Mouse (Mus musculus) hindbrain, embryonic 12.5 days (tissue): ENCODE data around the gene Irf5. TPM values are rescaled to one million over a fixed set of nuclear protein-coding genes. Genes with fewer than 3 reads are reported as not detected.

Experiments
- ATAC-seq: fragments of 200-750 bp; cut with Nextera tagmentation; 2 replicates; pipeline ENCODE4 v1.8.0; 2017; ENCODE audit warnings: moderate TSS enrichment; ENCODE audit not compliant: low FRiP score
- H3K27ac ChIP-seq: fragments of 300-500 bp; sonication (generic); 2 replicates; pipeline ENCODE4 v1.5.1; 2016; ENCODE audit warnings: mild to moderate bottlenecking
- H3K27me3 ChIP-seq: fragments of 300-500 bp; sonication (generic); 2 replicates; pipeline ENCODE4 v1.6.1; 2016; ENCODE audit warnings: mild to moderate bottlenecking
- H3K36me3 ChIP-seq: fragments of 300-500 bp; sonication (generic); 2 replicates; pipeline ENCODE4 v1.6.1; 2016; ENCODE audit warnings: mild to moderate bottlenecking
- H3K4me1 ChIP-seq: fragments of 300-500 bp; sonication (generic); 2 replicates; pipeline ENCODE4 v1.6.1; 2016
- H3K4me2 ChIP-seq: fragments of 300-500 bp; sonication (generic); replicated peaks from 2 replicates; pipeline ENCODE4 v1.6.1; 2016; ENCODE audit warnings: mild to moderate bottlenecking
- H3K4me3 ChIP-seq: fragments of 300-500 bp; sonication (generic); 2 replicates; pipeline ENCODE4 v1.5.1; 2016; ENCODE audit warnings: mild to moderate bottlenecking
- H3K9ac ChIP-seq: fragments of 300-500 bp; sonication (generic); 2 replicates; pipeline ENCODE4 v1.6.1; 2016; ENCODE audit warnings: mild to moderate bottlenecking, moderate library complexity
- H3K9me3 ChIP-seq: fragments of 300-500 bp; sonication (generic); replicated peaks from 2 replicates; pipeline ENCODE4 v1.6.1; 2016; ENCODE audit warnings: mild to moderate bottlenecking
- WGBS: fragments of 180-500 bp; shearing (Covaris S2); methylation state at CpG from one replicate; pipeline ENCODE4 v1.1.7; 2016; 5-methylcytosine and 5-hydroxymethylcytosine counted together
- polyA plus RNA-seq: library from polyadenylated mRNA; unstranded; fragments of >200 nt; fragmentation: Nextera tagmentation; extraction: Ambion mirVana; gene quantifications from 2 replicates; pipeline ENCODE4 v1.2.1, GENCODE M21; 2016

The Irf5 gene
- 2.9 and 3.2 TPM in 2 replicates for polyA plus RNA-seq

DNA sequence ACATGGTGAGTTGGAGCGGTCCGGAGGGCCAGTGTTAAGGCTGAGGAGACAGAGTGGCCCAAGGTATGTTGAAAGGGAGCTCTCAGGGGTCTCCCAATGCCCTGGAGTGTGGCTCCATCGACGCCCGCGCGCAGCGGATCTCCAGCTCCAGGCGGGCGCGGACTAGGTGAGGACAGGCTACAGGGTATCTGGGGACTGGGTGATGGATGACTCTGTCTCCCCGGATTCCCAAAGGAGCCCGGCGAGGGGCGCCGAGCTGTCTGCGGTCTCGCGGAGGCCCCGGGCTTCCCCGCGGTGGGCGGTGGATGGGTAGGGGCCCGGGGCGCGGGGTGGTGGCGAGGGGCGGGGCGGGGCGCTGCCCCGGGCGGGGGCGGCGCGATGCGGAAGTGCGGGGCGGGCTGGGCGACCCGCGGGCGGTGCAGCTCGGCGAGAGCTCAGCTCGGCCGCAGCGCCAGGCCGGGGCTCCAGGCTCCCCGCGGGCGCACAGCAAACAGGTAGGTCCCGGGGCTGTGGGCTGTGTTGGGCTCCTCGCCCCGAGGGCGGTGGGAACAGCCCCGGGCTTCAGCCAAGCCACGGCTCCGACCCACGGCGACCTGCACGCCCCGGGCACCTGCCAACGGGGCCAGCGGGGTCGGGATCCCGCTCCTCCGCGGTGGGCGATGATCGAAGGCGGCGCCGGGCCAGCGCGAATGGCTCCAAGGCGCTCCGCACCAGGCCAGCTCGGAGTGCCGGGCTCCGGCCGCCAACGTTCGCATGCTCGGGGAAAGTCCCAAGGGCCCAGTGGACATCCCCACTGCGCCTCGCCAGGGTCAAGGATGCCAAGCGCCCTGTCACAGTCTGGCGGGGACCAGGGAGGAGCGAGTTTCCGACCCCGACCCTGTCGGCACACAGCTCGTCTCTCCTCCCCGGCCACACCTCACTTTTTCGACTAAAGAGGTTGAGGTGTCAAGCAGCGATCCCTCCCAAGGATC is at the start of gene Irf5:
Gene Irf5 (plus strand): TSS at position 345 of the 971 bp plus-strand sequence.
- Histone ChIP-seq H3K9ac (peak within 1 kb of the TSS; percentile 60), H3K4me3 (peak within 1 kb of the TSS; percentile 52), H3K27me3 (peaks cover 66% of the 10 kb centered on the region), H3K36me3 (no peaks in the 10 kb centered on the region), H3K27ac (no peak within 1 kb of the TSS), H3K9me3 (peaks cover 4% of the 10 kb centered on the region; the same call in 1 of the 2 replicates), H3K4me2 (peak within 1 kb of the TSS; percentile 98), H3K4me1 (peaks cover 28% of the 10 kb centered on the region)
- peak; percentile 60 for ATAC-seq
- under 1% methylated on average over 78 of the region's 96 CpGs for WGBS

DNA sequence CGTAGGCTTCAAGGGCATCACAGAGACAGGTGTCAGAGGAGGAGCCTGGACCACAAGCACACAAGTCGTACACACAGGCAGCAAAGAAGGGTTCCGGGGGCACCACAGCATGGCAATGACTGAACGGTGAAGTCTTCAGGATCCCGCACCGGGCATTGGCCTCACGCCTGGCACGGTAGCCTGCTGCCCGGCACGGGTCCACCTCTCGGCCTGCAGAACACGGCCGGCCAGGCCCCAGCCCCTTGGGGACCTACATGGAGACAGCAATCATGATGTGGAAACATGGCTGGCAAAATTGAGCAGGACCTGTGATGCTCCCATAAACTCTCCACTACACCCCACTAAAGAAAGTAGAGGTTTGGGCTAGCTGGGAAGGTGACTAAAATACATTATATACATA is 43.7 kb upstream of the Irf5 start:
- Histone ChIP-seq H3K27me3 (peaks cover 24% of the 10 kb centered on the region), H3K4me2 (no peak overlapping the region), H3K9me3 (no peaks in the 10 kb centered on the region), H3K36me3 (no peaks in the 10 kb centered on the region), H3K4me3 (no peak overlapping the region), H3K9ac (no peak overlapping the region), H3K4me1 (peaks cover 5% of the 10 kb centered on the region), H3K27ac (no peak overlapping the region)
- ATAC-seq: no peak
- 92% methylated on average over 13 of the region's 13 CpGs for WGBS

DNA sequence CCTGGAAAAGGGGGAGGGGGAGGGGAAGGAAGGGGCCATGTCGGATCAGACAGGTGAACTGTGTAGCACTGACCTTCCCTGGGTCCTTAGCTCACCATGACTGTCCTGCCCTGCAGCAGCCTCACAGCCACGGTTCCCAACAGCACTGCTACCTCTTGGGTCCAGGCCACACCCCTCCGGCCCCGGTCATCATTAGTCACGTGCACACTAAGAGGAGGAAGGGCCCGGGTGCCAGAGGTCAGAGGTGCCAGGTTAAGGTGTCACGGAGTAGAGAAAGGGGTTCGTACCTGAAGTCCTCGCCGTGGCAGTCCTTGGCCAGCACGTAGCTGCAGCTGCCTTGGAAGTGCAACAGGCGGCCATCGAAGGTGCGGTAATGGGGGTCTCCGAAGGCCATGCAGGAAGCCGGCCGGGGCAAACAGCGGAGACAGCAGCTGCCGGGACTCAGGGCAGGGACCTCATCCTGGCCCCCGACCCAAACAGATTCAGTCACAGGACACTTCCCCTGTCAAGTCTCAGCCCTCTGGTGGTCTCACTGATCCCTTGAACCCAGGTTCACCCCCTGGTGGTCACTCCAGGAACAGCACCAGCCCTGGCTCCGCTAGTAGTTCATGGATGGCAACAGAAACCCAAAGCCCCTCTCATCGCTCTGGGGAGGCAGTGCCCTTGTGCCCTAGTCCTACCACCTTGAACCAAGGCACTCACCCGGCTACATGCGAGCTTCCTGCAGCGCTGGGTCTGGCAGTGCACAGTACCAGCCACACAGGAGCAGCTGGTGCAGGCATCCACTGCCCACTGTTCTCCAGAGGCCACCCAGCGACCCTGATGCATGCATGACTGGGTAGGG is 41.5 kb upstream of the Irf5 start:
- ATAC-seq: peak; percentile 67
- no peaks in the 10 kb centered on the region for H3K36me3 ChIP-seq
- no peak overlapping the region for H3K27ac ChIP-seq
- H3K4me1 ChIP-seq: peaks cover 5% of the 10 kb centered on the region
- peaks cover 18% of the 10 kb centered on the region for H3K27me3 ChIP-seq
- no peaks in the 10 kb centered on the region for H3K9me3 ChIP-seq
- WGBS: 8% methylated on average over 26 of the region's 26 CpGs
- peak overlapping the region; percentile 32; the same call in 1 of the 2 replicates for H3K9ac ChIP-seq
- peak overlapping the region; percentile 23 for H3K4me3 ChIP-seq
- peak overlapping the region; percentile 59 for H3K4me2 ChIP-seq

DNA sequence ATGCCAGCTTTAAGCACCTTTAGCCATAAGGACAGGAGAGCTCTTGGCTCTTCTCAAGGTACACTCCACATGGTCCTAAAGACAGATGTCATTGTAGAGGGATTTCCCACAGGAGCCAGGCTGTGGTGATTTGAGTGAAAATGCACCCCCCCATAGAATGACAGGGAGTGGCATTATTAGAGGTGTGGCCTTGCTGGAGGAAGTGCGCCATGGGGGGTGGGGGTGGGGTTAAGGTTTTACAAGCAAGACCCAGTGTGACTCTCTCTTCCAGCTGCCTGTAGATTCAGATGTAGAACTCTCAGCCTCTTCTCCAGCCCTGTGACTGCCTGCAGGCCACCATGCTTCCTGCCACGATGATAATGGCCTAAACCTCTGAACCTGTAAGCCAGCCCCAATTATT is 40.5 kb upstream of the Irf5 start:
- WGBS: 50% methylated on average over 2 of the region's 2 CpGs
- Histone ChIP-seq H3K4me2 (no peak overlapping the region), H3K36me3 (no peaks in the 10 kb centered on the region), H3K27me3 (peaks cover 18% of the 10 kb centered on the region), H3K4me1 (peaks cover 5% of the 10 kb centered on the region), H3K4me3 (no peak overlapping the region), H3K27ac (no peak overlapping the region), H3K9ac (no peak overlapping the region), H3K9me3 (no peaks in the 10 kb centered on the region)
- ATAC-seq: no peak

DNA sequence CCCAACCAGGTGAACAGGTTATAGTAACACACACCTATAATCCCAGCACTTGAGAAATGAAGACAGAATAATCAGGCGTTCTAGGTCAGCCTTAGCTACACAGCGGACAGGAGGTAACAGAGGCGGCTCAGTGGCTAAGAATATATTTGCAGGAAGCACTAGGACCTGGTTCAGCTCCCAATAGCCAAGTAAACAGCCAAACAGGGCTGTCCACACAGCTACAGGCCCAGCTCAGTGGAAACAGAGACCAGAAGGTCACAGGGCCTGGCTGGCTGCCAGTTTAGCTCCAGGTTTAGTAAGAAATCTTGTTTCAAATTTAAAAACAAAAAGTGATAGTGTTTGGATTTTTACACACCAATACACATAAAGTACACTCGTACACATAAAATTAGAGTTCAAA is 32.3 kb upstream of the Irf5 start:
- H3K27ac ChIP-seq: no peak overlapping the region
- no peak overlapping the region for H3K4me3 ChIP-seq
- no peaks in the 10 kb centered on the region for H3K36me3 ChIP-seq
- no peak for ATAC-seq
- H3K4me1 ChIP-seq: 0 out of 2 replicates have a peak, but pooled peaks cover 5% of the 10 kb centered on the region
- H3K4me2 ChIP-seq: no peak overlapping the region
- WGBS: 79% methylated on average over 4 of the region's 4 CpGs
- peaks cover 60% of the 10 kb centered on the region for H3K27me3 ChIP-seq
- no peaks in the 10 kb centered on the region for H3K9me3 ChIP-seq
- H3K9ac ChIP-seq: no peak overlapping the region

DNA sequence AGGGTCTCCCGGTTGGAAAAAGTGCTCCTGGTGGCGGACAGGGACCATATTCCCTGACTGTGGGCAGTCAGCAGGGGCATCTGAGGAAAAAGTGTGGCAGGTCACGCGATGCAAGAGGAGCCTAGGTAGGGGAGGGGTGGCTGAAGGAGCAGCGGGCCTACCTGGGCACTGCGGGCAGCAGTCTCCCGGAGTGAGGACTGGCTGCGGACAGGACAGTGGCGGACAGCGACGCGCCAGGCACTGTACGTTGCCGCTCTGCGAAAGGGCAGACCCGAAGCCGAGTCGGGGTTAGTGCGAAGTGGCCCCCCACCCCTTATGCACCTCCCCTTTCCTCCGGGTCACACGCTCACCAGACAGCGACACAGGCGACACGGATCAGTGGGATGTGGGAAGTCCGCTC is 30.2 kb upstream of the Irf5 start:
- peak overlapping the region; percentile 21; the same call in 1 of the 2 replicates for H3K4me2 ChIP-seq
- H3K9ac ChIP-seq: no peak overlapping the region
- no peak for ATAC-seq
- 15% methylated on average over 25 of the region's 25 CpGs for WGBS
- H3K27me3 ChIP-seq: peaks cover 64% of the 10 kb centered on the region
- H3K27ac ChIP-seq: no peak overlapping the region
- H3K4me1 ChIP-seq: 0 out of 2 replicates have a peak, but pooled peaks cover 5% of the 10 kb centered on the region
- no peaks in the 10 kb centered on the region for H3K36me3 ChIP-seq
- no peaks in the 10 kb centered on the region for H3K9me3 ChIP-seq
- no peak overlapping the region for H3K4me3 ChIP-seq

DNA sequence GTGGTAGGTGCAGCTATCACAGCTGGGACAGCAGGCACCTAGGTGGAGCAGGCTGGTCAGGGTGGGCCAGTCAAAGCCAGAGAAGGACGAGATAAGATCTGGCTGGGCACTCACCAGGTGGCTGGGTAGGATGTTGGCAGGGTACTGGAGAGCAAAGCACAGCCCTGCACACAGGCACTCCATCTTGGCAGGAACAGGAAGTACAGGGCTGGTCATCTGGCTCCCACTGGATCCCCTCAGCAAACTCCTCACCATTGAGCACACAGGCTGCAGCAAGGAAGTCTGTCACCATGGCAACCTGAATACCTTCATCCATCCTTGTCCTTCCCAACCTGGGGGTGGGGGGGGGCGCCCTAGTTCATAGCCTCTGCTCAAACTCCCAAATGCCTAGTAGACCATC is 28.6 kb upstream of the Irf5 start:
- Histone ChIP-seq H3K4me1 (0 out of 2 replicates have a peak, but pooled peaks cover 5% of the 10 kb centered on the region), H3K9me3 (no peaks in the 10 kb centered on the region), H3K27me3 (peaks cover 56% of the 10 kb centered on the region), H3K4me3 (no peak overlapping the region), H3K9ac (no peak overlapping the region), H3K36me3 (no peaks in the 10 kb centered on the region), H3K27ac (no peak overlapping the region), H3K4me2 (no peak overlapping the region)
- WGBS: 30% methylated on average over 2 of the region's 2 CpGs
- ATAC-seq: no peak

DNA sequence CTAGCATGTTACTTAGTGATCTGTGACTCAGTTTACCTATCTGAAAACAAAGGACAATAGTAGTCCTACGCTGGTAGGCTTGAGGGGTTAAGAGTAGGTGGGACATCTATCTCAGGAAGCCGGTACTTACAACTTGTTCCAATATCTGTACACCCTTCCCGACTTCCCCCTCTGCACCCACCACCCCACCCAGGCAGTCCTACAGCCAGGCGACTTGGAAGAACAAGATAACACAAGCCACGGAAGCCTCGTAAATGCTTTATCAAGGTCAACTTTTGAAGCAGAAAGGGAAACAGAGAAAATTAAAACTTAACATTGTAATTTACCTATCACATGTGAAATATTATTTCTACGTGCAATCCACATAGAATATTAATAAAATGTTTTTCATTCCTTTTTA is 26.2 kb upstream of the Irf5 start:
- 94% methylated on average over 7 of the region's 7 CpGs for WGBS
- no peak overlapping the region for H3K4me3 ChIP-seq
- H3K9me3 ChIP-seq: no peaks in the 10 kb centered on the region
- peaks cover 52% of the 10 kb centered on the region for H3K27me3 ChIP-seq
- no peak overlapping the region for H3K4me2 ChIP-seq
- no peak overlapping the region for H3K9ac ChIP-seq
- H3K4me1 ChIP-seq: 0 out of 2 replicates have a peak, but pooled peaks cover 5% of the 10 kb centered on the region
- H3K36me3 ChIP-seq: no peaks in the 10 kb centered on the region
- H3K27ac ChIP-seq: no peak overlapping the region
- no peak for ATAC-seq

DNA sequence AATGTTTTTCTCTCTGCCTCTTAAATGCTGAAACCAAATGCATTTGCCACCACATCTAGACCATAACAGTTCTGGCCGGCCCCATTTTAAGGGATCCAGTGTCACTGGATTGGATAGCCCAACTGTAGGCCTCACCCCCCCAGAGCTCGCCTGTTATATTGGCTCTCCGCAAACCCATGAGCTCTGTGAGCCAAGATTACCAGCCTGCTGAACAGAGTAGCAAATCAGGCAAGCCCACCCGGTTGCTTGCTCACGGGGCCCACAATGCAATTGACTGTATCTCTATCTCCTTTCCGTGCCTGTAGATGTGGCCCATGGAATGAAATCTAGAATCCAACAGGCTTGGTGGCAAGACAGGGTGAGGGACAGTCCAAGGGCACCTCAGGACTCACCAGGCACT is 25.6 kb upstream of the Irf5 start:
- Histone ChIP-seq H3K4me3 (no peak overlapping the region), H3K27ac (no peak overlapping the region), H3K27me3 (peaks cover 52% of the 10 kb centered on the region), H3K4me1 (0 out of 2 replicates have a peak, but pooled peaks cover 5% of the 10 kb centered on the region), H3K36me3 (no peaks in the 10 kb centered on the region), H3K9me3 (no peaks in the 10 kb centered on the region), H3K4me2 (no peak overlapping the region), H3K9ac (no peak overlapping the region)
- 88% methylated on average over 6 of the region's 6 CpGs for WGBS
- no peak for ATAC-seq

DNA sequence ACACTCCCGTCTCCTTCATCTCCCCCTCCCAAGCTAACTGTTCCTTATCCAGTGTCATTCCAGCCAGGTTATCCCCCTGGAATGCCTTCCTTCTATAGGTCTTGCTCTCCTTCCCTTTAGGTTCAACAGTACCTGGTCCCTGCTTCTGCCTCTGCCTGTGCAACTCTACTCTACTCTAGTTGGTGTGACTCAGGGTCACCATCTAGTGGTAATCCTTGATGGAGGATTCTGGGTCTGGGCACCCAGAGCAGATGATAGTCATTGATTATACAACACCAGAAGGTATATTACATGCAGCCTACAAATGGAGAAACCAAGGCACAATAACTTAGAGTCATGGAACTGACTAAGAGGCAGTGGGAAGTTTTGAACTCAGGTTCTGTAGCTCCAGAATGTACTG is 24.8 kb upstream of the Irf5 start:
- Histone ChIP-seq H3K27ac (no peak overlapping the region), H3K9ac (no peak overlapping the region), H3K4me1 (no peaks in the 10 kb centered on the region), H3K9me3 (no peaks in the 10 kb centered on the region), H3K4me3 (no peak overlapping the region), H3K4me2 (no peak overlapping the region), H3K36me3 (no peaks in the 10 kb centered on the region), H3K27me3 (peaks cover 52% of the 10 kb centered on the region)
- 97% methylated on average over 1 of the region's 1 CpGs for WGBS
- ATAC-seq: no peak

DNA sequence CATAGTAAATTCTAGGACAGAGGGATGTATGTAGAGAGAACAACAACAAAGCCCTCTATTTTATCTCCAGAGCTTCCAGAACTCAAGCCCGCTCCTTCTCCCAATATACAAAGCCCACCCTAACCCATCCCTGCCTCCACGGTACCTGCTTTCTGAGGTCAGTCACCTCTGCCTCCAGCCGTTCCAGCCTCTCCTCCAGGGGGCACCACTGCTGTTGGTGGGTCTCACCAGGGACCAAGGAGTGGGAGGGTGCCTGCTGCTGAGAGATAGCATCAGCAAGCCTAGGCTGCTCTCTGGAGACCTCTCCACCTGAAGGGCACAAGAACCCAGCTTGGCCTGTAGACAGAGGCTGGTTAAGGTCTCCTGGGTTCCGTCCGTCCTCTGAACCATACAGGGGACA is 20.9 kb upstream of the Irf5 start:
- WGBS: 82% methylated on average over 5 of the region's 5 CpGs
- H3K27me3 ChIP-seq: peaks cover 60% of the 10 kb centered on the region
- no peak for ATAC-seq
- H3K4me3 ChIP-seq: no peak overlapping the region
- H3K36me3 ChIP-seq: no peaks in the 10 kb centered on the region
- no peak overlapping the region for H3K9ac ChIP-seq
- no peak overlapping the region for H3K27ac ChIP-seq
- H3K9me3 ChIP-seq: no peaks in the 10 kb centered on the region
- no peak overlapping the region for H3K4me2 ChIP-seq
- peaks cover 9% of the 10 kb centered on the region for H3K4me1 ChIP-seq

DNA sequence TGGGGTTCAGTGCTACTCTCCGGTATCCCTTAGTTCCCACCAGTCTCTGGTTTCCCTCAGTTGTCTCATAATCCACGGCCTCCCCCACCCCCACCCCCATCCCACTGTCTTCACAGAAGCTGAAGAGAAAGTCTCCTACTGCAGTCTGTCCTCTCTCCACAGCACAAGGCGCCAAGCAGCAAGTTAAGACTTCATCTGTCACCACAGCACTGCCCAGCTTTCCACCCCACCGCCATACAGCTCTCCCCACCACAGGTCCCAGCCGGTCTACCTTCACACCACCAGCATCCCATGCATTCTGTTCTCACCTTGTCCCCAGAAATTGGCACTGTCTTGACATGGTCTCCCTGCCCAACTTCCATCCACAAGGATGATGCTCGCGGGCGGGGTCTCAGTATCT is 19.6 kb upstream of the Irf5 start:
- H3K27ac ChIP-seq: no peak overlapping the region
- H3K9me3 ChIP-seq: no peaks in the 10 kb centered on the region
- ATAC-seq: 0 out of 2 replicates have a peak, but pooled peaks have one; percentile 27
- H3K4me2 ChIP-seq: peak overlapping the region; percentile 65
- WGBS: 27% methylated on average over 8 of the region's 8 CpGs
- H3K27me3 ChIP-seq: peaks cover 54% of the 10 kb centered on the region
- H3K4me3 ChIP-seq: peak overlapping the region; percentile 49
- peaks cover 9% of the 10 kb centered on the region for H3K4me1 ChIP-seq
- peak overlapping the region; percentile 62; the same call in 1 of the 2 replicates for H3K9ac ChIP-seq
- H3K36me3 ChIP-seq: no peaks in the 10 kb centered on the region
